Mouse (Mus musculus) testis, adult 2 months (tissue): ENCODE data around the gene Mesd. TPM values are rescaled to one million over a fixed set of nuclear protein-coding genes. Genes with fewer than 3 reads are reported as not detected.

Source experiments
- H3K27ac ChIP-seq: fragments of 200-500 bp; 2 replicates; pipeline ENCODE4 v1.5.1; 2012; ENCODE audit warnings: low read depth, low read length; ENCODE audit not compliant: control insufficient read depth, insufficient read depth
- H3K27me3 ChIP-seq: fragments of 200-500 bp; 2 replicates; pipeline ENCODE4 v1.6.1; 2012; ENCODE audit warnings: mild to moderate bottlenecking, low read length, moderate library complexity; ENCODE audit not compliant: control insufficient read depth, insufficient read depth
- H3K36me3 ChIP-seq: fragments of 200-500 bp; 2 replicates; pipeline ENCODE4 v1.6.1; 2012; ENCODE audit warnings: mild to moderate bottlenecking, low read length; ENCODE audit not compliant: control insufficient read depth, insufficient read depth
- H3K4me1 ChIP-seq: fragments of 200-500 bp; 2 replicates; pipeline ENCODE4 v1.6.1; 2012; ENCODE audit warnings: low read length; ENCODE audit not compliant: control insufficient read depth, insufficient read depth
- H3K4me3 ChIP-seq: fragments of 200-500 bp; 2 replicates; pipeline ENCODE4 v1.5.1; 2012; ENCODE audit warnings: low read depth, mild to moderate bottlenecking, low read length, moderate library complexity, mixed read lengths; ENCODE audit not compliant: control insufficient read depth
- CTCF ChIP-seq: fragments of 200-500 bp; IDR thresholded peaks from 2 replicates; pipeline ENCODE4 v1.5.1; 2012; ENCODE audit warnings: low read depth, mild to moderate bottlenecking, inconsistent platforms, low read length, moderate library complexity; ENCODE audit not compliant: control insufficient read depth, insufficient read depth, insufficient replicate concordance
- POLR2A ChIP-seq: fragments of 200-500 bp; IDR thresholded peaks from 2 replicates; pipeline ENCODE4 v1.6.1; 2012; ENCODE audit warnings: low read depth, mild to moderate bottlenecking, inconsistent platforms, low read length, moderate library complexity; ENCODE audit not compliant: control insufficient read depth
- polyA plus RNA-seq: library from polyadenylated mRNA; depleted of rRNA; stranded (reverse); fragments of >200 nt; gene quantifications from 2 replicates; pipeline ENCODE4 v1.2.3, GENCODE M21; 2012; rRNA removed

The Mesd gene
- polyA plus RNA-seq, 1 experiment, result 33.9 TPM

DNA sequence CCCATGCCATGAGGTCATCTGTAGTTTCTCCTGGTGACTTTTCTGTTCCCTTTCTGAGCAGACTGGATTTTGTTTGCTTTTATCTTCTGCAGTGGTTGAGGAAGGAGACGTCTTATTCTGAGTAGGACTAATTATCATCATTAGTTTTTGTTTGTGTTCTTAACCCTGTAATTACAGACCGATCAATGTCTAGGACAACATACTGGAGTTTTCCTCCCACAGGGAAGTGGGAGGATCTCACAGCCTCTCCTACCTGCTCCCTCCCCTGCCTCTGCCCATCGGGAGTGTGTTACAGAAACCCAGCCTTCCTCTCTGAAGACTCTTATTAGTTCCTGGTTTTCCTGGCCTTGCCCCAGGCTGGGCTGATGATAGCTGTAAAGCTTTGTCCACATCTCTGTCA, 37.4 kb downstream of the Mesd start:
- no peak overlapping the region for H3K4me3 ChIP-seq
- no peak for TF ChIP-seq CTCF
- no peak for TF ChIP-seq POLR2A

DNA sequence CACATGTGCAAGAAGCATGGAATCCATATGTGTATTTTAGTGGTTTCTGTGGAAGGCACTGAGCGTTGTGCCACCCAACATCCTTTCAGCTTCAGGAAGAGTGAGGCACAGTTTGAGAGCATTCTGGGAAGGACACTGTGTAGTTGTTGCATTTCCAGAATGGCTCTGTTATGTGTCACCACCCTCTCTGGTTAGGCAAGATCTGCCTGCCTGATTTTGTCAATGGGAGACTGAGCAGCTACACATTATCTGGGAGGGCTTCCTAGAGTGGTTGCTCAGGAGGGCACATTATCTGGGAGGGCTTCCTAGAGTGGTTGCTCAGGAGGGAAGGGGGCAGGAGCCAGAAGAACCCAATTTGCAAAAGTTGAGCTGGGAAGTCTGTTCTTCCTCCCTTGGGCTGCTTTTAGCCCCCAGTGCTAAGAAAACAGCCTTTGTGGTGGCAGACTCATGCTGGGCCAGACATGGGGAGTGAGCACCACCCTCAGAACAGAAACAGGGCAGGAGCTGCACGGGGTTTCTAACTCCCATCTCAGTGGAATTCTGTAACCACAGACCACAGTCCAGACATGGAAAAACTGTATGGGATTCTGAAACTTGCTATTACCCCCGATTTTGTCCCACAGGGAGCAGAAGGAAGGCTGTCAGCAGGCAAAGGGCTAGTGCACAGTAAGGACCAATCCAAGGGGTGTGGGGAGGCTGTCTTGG, 54.9 kb downstream of the Mesd start:
- Histone ChIP-seq H3K36me3 (no peaks in the 10 kb centered on the region), H3K27ac (no peak overlapping the region), H3K4me1 (no peaks in the 10 kb centered on the region), H3K4me3 (no peak overlapping the region; the same call in 1 of the 2 replicates), H3K27me3 (no peaks in the 10 kb centered on the region)
- TF ChIP-seq POLR2A, result no peak
- no peak for TF ChIP-seq CTCF

More for the DNA sequence above, 37.4 kb downstream of the Mesd start:
- no peaks in the 10 kb centered on the region for H3K27me3 ChIP-seq
- no peak overlapping the region for H3K27ac ChIP-seq
- no peaks in the 10 kb centered on the region for H3K36me3 ChIP-seq
- H3K4me1 ChIP-seq, result no peaks in the 10 kb centered on the region

DNA sequence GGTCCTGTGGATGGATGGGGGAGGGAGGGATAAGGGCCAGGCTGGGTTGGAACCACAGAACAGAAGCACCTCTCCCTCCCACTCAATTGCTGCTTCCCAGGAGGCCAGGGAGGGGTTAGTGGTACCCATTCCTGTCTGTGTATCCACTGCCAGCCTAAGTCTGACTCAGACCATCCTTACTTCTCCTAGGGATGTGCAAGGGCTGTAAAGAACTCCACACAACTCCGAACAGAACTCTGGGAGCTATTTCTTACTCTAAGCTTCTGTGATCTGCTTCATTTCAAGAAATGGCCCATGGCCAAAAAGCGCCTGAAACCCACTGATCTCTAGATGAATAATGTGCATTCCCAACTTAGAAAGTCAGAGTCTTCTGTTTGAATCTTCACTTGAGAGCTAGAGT, 55.9 kb downstream of the Mesd start:
- H3K4me3 ChIP-seq, result no peak overlapping the region
- H3K27me3 ChIP-seq, result no peaks in the 10 kb centered on the region
- H3K36me3 ChIP-seq, result no peaks in the 10 kb centered on the region
- H3K4me1 ChIP-seq, result no peaks in the 10 kb centered on the region
- no peak overlapping the region for H3K27ac ChIP-seq
- TF ChIP-seq CTCF (no peak), POLR2A (no peak)

DNA sequence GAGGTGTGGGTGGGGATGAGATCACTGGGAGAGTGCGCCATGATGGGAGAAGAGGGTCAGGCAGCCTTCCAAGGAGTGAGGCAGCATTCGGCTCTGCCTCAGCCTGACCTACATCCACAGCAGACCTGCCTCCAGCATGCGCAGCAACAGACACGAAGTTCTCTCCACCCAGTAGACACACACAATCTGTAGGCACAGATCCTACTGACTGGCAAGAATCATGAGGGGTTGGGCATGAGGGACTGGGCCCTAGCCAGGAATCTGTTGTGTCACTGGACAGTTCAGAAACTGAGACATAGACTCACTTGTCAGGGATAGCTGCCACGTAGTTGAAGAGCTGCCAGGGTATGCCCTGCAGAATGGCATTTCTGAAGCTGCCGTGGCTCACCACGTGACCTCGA, 57.4 kb downstream of the Mesd start:
- H3K27ac ChIP-seq, result no peak overlapping the region
- H3K36me3 ChIP-seq, result no peaks in the 10 kb centered on the region
- H3K4me1 ChIP-seq, result no peaks in the 10 kb centered on the region
- H3K4me3 ChIP-seq, result no peak overlapping the region
- H3K27me3 ChIP-seq, result no peaks in the 10 kb centered on the region
- TF ChIP-seq CTCF (no peak), POLR2A (no peak)

DNA sequence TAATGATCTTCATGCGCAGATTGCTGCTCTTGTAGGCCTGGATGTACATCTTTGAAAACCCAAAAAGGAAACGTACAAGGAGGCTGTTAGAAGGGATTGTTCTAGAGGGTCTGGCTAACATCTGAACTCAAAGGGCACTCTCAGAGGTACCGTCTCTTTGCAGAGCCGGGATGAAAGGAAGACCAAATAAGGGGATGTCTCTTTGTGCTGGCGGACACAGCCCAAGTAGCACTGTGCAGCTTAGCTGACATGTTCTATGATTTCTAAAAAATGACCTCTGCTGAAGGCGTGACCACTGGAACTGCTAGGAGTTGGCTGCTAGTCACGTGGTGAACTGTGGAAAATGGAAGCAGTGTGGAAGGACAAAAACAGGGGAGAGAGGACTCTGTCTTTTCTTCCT, 64.5 kb downstream of the Mesd start:
- Histone ChIP-seq H3K27me3 (no peaks in the 10 kb centered on the region), H3K4me3 (no peak overlapping the region), H3K36me3 (no peaks in the 10 kb centered on the region), H3K27ac (no peak overlapping the region), H3K4me1 (no peaks in the 10 kb centered on the region)
- TF ChIP-seq POLR2A (no peak), CTCF (no peak)

DNA sequence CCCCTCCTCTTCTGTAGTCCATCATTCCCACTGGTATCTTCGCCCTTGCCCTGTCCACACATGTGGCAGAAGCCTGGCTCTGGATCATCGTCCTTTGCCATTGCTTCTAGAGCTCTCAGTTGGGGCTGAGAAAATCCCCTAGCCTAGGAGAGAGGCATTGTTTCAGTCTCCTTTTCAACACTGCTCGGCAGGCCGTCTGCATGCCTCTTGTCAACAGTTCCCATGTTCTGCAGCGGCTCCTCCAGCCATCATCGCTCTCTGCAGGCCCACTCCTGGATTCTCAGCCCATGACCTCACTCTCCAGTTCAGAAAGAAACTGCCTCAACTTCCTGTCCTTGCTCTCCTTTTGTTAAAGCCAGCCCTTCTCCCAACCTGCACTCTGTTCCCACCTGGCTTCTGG, 65.4 kb downstream of the Mesd start:
- TF ChIP-seq CTCF (no peak), POLR2A (no peak)
- Histone ChIP-seq H3K4me1 (no peaks in the 10 kb centered on the region), H3K4me3 (no peak overlapping the region), H3K27ac (no peak overlapping the region), H3K27me3 (no peaks in the 10 kb centered on the region), H3K36me3 (no peaks in the 10 kb centered on the region)

Other genes starting within 250 kb of the Mesd start
- gene Il16, start 138.7 kb upstream of the Mesd start, polyA plus RNA-seq, result 0.63 and 1.3 TPM in 2 replicates
- gene Cfap161, start 89.6 kb upstream of the Mesd start, polyA plus RNA-seq, result 53.9 and 59.4 TPM in 2 replicates
- gene Tlnrd1, start 161 bp upstream of the Mesd start, polyA plus RNA-seq, result 3.2 and 3.5 TPM in 2 replicates
- 7.0 and 7.2 TPM in 2 replicates for gene Cemip, start 202.0 kb downstream of the Mesd start, polyA plus RNA-seq